Mouse (Mus musculus) splenic B cell, adult 2 months (primary cell): Measurements from ENCODE around the gene March10.

Experiments used
- DNase-seq: peaks from one replicate; pipeline ENCODE4 v3.0.0-alpha.2; 2011; ENCODE audit warnings: low read depth, low spot score
- H3K27me3 ChIP-seq: 2 replicates; pipeline ENCODE4 v1.6.1; 2012; ENCODE audit warnings: mild to moderate bottlenecking, low read length, moderate library complexity, mixed read lengths; ENCODE audit not compliant: control insufficient read depth, poor library complexity, insufficient read depth, severe bottlenecking
- H3K36me3 ChIP-seq: 2 replicates; pipeline ENCODE4 v1.6.1; 2012; ENCODE audit warnings: mild to moderate bottlenecking, low read length, moderate library complexity, mixed read lengths; ENCODE audit not compliant: control insufficient read depth, poor library complexity, insufficient read depth, severe bottlenecking

The March10 gene

GRCm38 (mm10) chr11:105312311-105312942 is 144.1 kb downstream of the March10 start:
- Histone ChIP-seq H3K27me3 (no peaks in the 10 kb centered on the region; the same call in 1 of the 2 replicates), H3K36me3 (no peaks in the 10 kb centered on the region)
- no peak for DNase-seq

DNA sequence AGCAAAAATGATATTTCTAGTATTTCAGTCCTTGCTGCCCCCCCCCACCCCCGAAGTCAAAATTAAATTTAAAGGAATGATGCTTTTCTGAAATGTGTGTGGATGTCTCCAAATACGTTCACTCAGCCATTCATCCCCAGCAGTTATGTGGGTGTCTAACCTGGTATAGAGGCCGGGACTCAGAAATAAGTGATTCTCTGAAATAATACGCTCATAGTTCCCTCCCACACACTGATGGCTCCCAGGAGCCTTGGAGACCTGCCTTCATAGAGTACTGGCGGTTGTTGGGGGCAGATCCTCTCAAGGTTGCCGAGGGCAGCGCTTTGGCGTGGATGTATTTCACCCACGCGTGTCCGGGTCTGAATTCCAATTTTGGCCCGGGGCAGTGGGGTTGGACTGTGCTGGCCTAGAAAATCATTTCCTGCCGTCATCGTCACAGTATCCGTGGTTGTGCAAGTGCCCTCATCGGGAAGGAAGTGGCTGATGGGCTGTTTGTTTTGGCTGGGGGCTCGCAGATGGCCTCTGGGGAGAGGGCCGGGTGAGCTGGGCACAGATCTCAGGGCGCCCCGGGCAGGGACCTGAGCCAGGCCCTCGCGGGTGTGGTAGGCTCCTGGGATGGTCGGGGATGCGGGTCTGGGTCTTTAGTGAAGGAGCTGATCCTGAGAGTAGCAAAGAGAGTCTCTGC is 145.1 kb downstream of the March10 start:
- H3K36me3 ChIP-seq, result no peaks in the 10 kb centered on the region
- no peak for DNase-seq

More for the DNA sequence above, 145.1 kb downstream of the March10 start:
- H3K27me3 ChIP-seq, result no peaks in the 10 kb centered on the region; the same call in 1 of the 2 replicates
